Mouse (Mus musculus) lung, adult 18-20 months (tissue): ENCODE data around the gene Rxra.

Experiments used
- DNase-seq, 2 experiments: peaks; one replicate each; pipeline ENCODE4 v3.0.0; 2022; ENCODE audit warnings: mixed read lengths in 2 of 2

Gene Rxra

GRCm38 (mm10) chr2:27676106-27676477 lies at the start of gene Rxra:
TSS of gene Rxra (plus strand) at chr2:27676440.
- DNase-seq = peak; percentile 85 to 86

- DNase-seq = no peak
These were observed 49.6 kb upstream of the Rxra start for GRCm38 (mm10) chr2:27626604-27627003.

- DNase-seq = no peak
These were observed 45.5 kb upstream of the Rxra start for GRCm38 (mm10) chr2:27630601-27631285.

GRCm38 (mm10) chr2:27633471-27633870 lies 42.8 kb upstream of the Rxra start:
- no peak for DNase-seq

GRCm38 (mm10) chr2:27634018-27634417 lies 42.2 kb upstream of the Rxra start:
- DNase-seq = no peak

GRCm38 (mm10) chr2:27635147-27635738 lies 41.0 kb upstream of the Rxra start:
- no peak for DNase-seq

- no peak for DNase-seq
These were observed 39.4 kb upstream of the Rxra start for GRCm38 (mm10) chr2:27636796-27637195.

GRCm38 (mm10) chr2:27637281-27637896 lies 38.9 kb upstream of the Rxra start:
- no peak for DNase-seq

- DNase-seq = no peak
These were observed 36.5 kb upstream of the Rxra start for GRCm38 (mm10) chr2:27639631-27640334.

GRCm38 (mm10) chr2:27640900-27641479 lies 35.2 kb upstream of the Rxra start:
- no peak for DNase-seq

GRCm38 (mm10) chr2:27644547-27645120 lies 31.6 kb upstream of the Rxra start:
- DNase-seq = no peak

- no peak for DNase-seq
These were observed 30.8 kb upstream of the Rxra start for GRCm38 (mm10) chr2:27645471-27645870.

- no peak for DNase-seq
These were observed 26.2 kb upstream of the Rxra start for GRCm38 (mm10) chr2:27649862-27650661.

GRCm38 (mm10) chr2:27650991-27651390 lies 25.2 kb upstream of the Rxra start:
- no peak for DNase-seq

GRCm38 (mm10) chr2:27653496-27654030 lies 22.7 kb upstream of the Rxra start:
- DNase-seq = no peak

GRCm38 (mm10) chr2:27654321-27655232 lies 21.7 kb upstream of the Rxra start:
- no peak for DNase-seq

- DNase-seq = no peak
These were observed 19.7 kb upstream of the Rxra start for GRCm38 (mm10) chr2:27656576-27656975.

GRCm38 (mm10) chr2:27665284-27665683 lies 11.0 kb upstream of the Rxra start:
- DNase-seq = no peak

GRCm38 (mm10) chr2:27666719-27667118 lies 9.5 kb upstream of the Rxra start:
- no peak for DNase-seq

- DNase-seq = no peak
These were observed 8.6 kb upstream of the Rxra start for GRCm38 (mm10) chr2:27667677-27668076.

GRCm38 (mm10) chr2:27670746-27671145 lies 5.5 kb upstream of the Rxra start:
- DNase-seq = no peak
